Mouse (Mus musculus): ENCODE measurements around the gene Mettl1. TPM values are rescaled to one million over a fixed set of nuclear protein-coding genes. Genes with fewer than 3 reads are reported as not detected.
"Not testable (repeated sequence)": the region's sequence is repeated elsewhere in the genome, so short reads cannot be mapped to it uniquely, and the experiment has no call there.

The Mettl1 gene
- polyA plus RNA-seq, 3 experiments from 2014 or later: 10.8 to 37.6 (median 28.4) TPM

DNA sequence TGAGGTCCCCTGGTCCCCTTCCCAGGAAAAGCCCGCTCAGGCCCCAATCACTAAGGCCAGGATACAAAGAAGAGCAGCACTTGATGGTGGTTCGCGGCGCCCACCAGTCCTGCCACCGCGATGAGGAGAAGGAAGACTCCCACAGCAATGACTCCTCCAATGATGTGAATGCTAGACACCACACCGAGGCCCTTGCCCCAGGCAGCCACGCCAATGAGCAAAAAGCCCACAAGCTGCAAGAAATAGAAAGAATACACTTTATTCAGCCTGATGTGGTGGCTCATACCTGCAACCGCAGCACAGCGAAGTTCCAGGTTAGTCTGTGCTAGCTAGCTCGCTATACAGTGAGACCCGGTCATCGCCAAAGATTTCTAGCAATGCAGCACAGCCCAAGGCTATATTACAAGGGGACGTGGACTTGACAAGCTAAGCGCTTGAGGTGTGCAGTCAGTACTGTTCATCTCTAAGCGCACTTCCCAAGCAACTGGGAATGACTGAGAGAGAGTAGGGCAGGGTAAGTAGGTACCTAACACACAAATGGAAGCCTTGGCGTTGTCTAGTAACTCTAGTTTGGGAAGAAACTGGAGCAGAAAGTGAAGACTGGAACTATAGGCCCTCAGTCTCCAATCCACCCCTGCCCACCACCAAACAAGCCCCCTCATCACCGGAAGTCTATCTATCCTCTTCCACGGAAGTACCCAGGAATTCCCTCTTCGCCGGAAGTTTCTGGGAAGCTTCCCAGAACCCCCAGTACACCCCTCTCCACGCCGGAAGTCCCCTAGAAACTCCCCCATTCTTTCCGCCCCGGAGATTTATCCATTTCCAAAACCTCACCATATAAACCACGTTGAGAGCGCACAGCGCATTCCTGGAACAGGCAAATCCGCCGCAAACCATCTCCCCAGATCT is 28.3 kb downstream of the Mettl1 start:
- ATAC-seq: no peak

DNA sequence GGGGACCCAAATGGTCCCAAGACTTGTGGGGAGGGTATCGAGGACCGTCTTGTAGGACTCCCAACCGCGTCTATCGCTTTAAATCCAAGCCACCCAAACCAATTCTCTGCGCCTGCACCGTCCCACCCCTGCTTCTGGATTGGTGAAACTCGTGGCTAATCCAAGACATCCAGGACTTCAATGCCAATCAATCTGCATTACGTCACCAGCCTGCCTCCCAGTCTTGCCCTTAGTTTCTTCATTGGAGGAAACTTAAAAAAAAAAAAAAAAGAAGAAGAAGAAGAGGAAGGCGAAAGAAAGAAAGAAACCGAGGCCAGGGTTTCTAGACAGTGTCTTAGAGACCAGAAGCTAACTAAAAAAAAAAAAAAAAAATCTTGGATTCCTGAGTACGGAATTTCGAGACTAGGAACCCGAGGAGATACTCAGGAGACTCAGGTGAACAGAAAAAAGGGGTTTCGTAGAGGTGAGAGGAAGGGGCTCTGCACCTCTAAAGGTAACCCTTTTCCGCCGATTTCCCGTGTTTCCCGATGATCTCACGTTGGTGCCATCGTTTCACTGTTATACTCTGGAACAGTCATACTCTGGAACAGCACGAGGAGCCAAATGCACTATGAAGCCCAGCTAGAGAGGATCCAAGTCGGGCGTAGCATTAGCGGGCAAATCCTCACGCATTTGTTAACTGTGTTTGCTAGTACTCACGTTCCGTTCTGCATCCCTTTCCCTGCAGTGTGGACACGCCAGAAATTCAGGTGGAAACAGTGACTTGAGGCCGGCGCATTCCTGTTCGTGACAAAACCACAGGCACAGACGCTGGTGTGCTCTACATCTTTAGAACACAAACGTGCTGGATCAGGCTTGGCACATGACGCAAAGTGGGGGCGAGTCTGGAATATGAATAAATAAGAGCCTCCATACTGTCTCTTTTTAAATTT is 29.2 kb downstream of the Mettl1 start, which contains the start of gene Tspan31:
TSS of gene Tspan31 (minus strand) at position 75 of the 932 bp plus-strand sequence.
- ATAC-seq: peak; percentile 79

DNA sequence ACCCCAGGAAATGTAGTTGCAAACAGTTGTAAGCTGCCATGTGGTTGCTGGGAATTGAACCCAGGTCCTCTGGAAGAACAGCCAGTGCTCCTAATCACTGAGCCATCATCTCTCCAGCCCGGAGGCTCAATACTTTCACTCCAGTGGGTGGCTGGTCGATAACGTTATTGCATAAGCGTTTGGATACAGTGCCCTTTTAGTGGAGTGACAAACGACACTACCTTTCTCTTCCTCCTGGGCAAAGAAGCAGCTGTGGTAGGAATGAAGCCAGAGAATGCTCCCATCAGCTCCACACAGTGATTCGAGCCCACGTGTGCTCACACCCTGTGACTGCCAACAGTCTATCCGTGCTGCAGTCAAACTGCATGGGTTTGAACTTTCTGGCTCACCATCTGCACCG is 30.0 kb downstream of the Mettl1 start:
- ATAC-seq: no peak

- ATAC-seq: not testable (repeated sequence)
Observed at GRCm38 (mm10) chr10:127072270-127072669, 31.1 kb downstream of the Mettl1 start.

DNA sequence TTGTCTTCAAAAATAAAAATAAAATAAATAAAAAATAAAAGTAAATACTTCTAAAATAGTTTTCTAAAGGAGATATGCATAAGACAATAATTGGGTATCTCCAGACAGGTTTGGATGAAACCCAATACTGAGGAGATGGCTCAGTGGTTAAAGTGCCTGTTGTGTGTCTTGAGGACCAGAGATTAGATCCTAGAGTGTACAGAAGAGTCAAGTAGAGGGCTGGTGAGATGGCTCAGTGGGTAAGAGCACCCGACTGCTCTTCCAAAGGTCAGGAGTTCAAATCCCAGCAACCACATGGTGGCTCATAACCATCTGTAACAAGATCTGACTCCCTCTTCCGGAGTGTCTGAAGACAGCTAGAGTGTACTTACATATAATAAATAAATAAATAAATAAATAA is 31.8 kb downstream of the Mettl1 start:
- ATAC-seq: not testable (repeated sequence)

- no peak for ATAC-seq
Observed at GRCm38 (mm10) chr10:127073981-127074380, 32.8 kb downstream of the Mettl1 start.

- peak; percentile 81 for ATAC-seq
Observed at GRCm38 (mm10) chr10:127075080-127075479, 33.9 kb downstream of the Mettl1 start, which contains the start of gene Agap2. Agap2 (plus strand) TSS chr10:127075284.

DNA sequence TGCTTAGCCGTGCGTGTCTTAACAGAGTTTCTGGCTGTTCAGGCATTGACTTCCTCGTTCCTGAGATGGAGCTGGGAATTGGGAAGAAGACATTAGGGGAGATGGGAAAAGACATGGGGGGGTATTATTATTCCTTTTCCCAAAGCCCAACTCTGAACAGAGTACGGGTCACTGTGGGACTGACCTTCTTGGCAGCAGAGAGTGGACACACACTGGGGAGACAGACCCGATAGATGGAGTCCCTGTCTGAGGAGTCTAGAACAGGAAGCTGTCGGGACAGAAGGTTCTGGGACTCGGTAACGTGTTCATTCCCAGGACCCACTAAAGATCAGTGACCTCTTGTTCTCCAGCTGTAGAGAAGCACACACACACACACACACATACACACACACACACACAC is 34.4 kb downstream of the Mettl1 start:
- ATAC-seq: peak; percentile 6

DNA sequence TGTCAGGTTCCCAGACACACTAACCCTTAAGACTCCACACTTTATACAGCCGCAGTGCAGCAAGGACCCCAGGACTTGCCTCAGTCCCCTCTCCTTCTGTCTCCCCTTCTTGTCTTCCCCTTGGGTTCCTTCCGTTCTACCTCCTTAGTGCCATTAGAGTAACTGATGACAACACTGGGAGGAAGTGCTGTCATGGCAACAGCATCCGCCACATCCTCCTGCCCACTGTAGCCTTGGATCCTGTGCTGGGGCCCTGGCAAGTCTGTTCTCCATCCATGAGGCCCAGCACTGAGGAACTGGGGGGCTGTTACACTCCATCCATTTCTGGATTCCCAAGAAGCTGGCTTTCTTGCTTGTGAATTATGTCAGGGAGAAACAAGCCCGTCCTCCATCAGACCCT is 34.9 kb downstream of the Mettl1 start:
- ATAC-seq: peak; percentile 92

DNA sequence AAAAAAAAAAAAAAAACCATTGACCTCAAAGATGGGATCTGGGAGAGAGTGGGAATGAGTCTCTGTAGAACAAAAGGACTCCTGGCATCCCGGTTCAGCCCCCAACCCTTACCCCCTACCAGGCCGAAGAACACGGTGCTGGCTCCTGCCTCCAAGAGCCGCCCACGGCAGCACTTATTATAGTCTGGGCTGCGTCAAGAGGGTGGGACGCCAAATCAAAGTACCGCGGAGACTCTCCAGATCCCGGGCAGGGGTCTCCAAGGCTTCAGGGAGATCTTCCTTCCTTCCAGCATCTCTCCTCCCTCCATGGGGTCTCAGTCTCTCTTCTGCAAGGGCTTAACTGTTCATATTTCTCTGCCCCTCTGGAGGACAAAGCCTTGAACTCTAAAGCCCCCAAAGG is 36.3 kb downstream of the Mettl1 start:
- no peak for ATAC-seq

- no peak for ATAC-seq
Observed at GRCm38 (mm10) chr10:127078001-127078676, 36.9 kb downstream of the Mettl1 start.

DNA sequence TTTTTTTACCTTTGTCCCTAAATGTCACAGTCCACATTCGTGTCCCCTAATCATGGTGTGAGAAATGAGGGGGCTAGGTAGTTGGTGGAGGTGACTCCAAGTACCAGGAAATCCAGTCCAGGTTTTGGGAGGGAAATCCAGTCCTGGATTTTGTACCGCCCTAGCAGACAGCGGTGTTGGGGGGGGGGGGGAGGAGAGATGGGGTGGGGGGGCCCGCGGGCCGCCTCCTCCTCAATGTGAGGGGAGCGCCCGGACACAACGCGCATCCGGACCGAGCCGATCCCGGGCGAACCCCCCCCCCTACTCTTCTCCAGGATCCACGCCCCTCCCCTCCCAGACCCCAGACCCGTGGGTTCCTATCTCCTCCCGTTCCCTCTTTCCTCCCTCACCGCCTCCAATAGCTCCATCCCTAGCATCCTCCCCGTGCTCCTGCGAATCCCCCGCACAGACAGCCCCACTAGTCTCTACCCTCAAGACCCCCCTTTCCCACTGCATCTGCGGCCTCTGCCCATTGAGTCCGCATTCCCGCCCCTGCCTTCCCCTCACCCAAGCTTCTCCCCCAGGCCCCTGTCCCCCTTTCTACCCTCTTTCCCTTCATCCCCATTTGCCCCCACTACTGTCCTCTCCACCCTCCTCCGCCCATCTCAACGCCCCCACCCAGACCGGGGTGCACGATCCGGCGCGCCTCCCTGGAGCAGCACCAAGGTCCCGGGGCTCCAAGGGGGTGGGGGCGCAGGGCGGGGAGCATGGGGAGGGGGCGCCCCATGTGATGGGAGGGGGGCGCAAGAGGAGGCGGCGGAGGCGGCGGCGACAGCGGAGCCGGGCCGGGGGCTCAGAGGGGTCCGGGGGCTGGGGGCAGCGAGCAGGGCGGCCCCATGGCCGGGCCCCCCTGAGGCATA is 37.7 kb downstream of the Mettl1 start:
- ATAC-seq: no peak

DNA sequence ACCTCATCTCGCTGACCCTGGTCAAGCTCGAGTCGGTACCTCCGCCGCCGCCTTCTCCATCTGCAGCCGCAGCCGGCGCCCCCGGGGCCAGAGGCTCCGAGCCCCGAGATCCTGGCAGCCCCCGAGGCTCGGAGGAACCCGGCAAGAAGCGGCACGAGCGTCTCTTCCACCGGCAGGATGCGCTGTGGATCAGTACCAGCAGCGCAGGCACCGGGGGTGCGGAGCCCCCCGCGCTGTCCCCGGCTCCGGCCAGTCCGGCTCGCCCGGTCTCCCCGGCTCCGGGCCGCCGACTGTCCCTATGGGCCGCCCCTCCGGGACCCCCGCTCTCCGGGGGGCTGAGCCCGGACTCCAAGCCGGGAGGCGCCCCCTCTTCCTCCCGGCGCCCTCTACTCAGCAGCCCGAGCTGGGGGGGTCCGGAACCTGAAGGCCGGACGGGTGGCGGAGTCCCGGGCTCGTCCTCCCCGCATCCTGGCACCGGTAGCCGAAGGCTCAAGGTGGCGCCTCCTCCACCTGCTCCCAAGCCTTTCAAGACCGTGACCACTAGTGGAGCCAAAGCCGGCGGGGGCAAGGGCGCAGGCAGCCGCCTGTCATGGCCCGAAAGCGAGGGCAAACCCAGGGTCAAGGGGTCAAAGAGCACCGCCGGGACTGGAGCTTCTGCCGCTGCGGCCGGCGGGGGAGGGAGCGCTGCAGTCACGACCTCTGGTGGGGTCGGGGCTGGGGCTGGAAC is 38.6 kb downstream of the Mettl1 start:
- ATAC-seq: no peak

DNA sequence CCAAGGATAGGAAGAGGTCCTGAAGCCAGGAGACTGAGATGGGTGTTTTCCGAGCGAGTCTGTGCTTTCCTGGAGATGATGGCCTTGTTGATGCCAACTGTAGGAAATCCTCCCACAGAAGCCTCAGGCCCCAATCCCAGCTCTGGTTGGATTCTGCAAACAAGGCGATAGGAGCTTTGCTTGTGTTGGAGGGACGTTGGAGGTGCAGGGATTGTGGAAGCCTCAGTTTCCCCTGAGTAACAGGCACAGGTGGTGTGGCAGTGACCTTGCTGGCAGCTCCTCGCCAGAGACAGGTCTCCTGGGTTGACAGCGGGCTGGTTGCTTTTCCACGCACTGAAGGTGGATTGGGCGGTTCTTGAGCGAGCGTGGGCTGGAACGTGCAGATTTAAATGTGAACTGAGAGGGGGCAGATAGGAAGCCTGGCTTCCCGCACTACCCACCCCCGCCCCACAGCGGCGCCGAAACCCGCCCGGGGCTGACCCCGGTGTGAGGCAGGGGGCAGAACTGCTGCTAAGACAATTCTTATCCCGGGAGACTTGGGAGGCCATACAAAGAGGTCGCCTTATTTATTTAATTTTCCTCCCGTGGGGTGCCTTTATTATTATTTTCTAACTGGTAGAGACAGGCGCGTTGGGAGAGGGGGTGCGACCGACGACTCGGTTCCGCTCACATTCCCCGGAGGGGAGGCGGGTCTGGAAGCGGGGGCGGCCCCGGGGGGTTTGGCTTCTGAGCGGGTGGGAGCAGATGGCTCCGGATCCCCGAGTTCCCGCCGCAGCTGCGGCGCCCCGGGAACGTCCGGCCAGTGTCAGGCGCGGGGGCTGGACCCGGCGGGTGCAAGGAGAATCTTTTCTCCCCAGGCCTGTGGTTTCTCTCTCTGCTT is 39.9 kb downstream of the Mettl1 start:
- ATAC-seq: no peak

GRCm38 (mm10) chr10:127081996-127082620 is 40.9 kb downstream of the Mettl1 start:
- no peak for ATAC-seq

DNA sequence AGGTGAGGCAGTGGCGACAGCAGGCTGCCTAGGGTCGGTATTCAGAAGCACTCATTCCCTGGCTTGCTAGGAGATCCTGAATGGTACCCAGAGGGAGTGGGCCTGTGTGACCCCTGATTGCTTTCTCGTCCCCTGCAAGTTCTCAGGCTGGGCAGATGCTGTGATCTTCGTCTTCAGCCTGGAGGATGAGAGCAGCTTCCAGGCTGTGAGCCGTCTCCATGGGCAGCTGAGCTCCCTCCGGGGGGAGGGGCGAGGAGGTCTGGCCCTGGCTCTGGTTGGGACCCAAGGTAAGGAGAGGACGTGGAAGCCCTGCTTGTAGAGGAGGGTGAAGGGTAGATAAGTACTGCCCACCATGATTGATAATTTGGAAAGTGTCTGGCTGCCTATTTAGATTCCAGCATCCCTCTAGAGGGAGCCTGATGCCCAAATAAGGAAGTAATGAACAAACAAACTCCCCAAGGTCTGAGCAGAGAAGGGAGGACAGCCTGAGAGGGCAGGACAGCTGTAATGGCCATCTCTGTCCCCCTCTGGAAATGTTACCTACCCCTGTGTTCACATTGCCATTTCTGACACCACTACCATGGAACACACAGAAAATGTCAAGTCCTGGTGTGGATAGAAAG is 42.2 kb downstream of the Mettl1 start:
- no peak for ATAC-seq

- ATAC-seq: no peak
Observed at GRCm38 (mm10) chr10:127083915-127084306, 42.7 kb downstream of the Mettl1 start.

- no peak for ATAC-seq
Observed at GRCm38 (mm10) chr10:127085052-127085451, 43.8 kb downstream of the Mettl1 start.

DNA sequence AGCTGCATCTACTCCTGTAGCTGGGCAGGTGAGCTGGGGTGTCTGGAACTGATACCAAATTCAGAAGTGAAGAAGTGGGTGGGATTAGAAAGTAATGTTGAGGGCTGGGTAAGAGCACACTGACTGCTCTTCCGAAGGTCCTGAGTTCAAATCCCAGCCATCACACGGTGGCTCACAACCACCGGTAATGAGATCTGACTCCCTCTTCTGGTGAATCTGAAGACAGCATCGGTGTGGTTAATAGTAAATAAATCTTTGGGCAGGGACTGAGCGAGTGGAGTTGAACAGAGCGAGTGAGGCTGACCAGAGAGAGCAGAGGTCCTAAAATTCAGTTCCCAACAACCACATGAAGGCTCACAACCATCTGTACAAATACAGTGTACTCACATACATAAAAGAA is 44.4 kb downstream of the Mettl1 start:
- no peak for ATAC-seq
